Mouse (Mus musculus): ENCODE measurements around the gene Npepl1. TPM values are rescaled to one million over a fixed set of nuclear protein-coding genes. Genes with fewer than 3 reads are reported as not detected.
A peak's percentile ranks its signal among the peaks of the same experiment; 100 is the strongest.

Gene Npepl1
- polyA plus RNA-seq, 1 experiment: 146 TPM

- DNase-seq: peak; percentile 59
- WGBS: under 1% methylated on average over 19 of the region's 19 CpGs
Measured at GRCm38 (mm10) chr2:174077004-174077695, 33.0 kb upstream of the Npepl1 start.

GRCm38 (mm10) chr2:174077776-174078338 is 32.3 kb upstream of the Npepl1 start:
- TF ChIP-seq POLR2A (IDR thresholded peaks at IDR 0.05; ENCODE audit: control insufficient read depth, extremely low read depth, insufficient read depth, low read length, poor library complexity) (no peak), CTCF (IDR thresholded peaks at IDR 0.05; ENCODE audit: borderline replicate concordance, control insufficient read depth, extremely low read depth, insufficient read depth, low read length, poor library complexity) (no peak)
- peak; percentile 9 for DNase-seq
- WGBS: 2% methylated on average over 11 of the region's 11 CpGs
- Histone ChIP-seq H3K4me3 (ENCODE audit: control insufficient read depth, insufficient read depth, low read length) (peak overlapping the region; percentile 73), H3K4me1 (replicated peaks; ENCODE audit: control insufficient read depth, insufficient read depth, low read length) (peaks cover 10% of the 10 kb centered on the region), H3K36me3 (ENCODE audit: control insufficient read depth, insufficient read depth, low read length) (no peaks in the 10 kb centered on the region), H3K27me3 (ENCODE audit: control insufficient read depth, insufficient read depth, low read length) (no peaks in the 10 kb centered on the region), H3K27ac (ENCODE audit: control insufficient read depth, insufficient read depth, low read length) (peak overlapping the region; percentile 76)

More at GRCm38 (mm10) chr2:174077004-174077695, 33.0 kb upstream of the Npepl1 start:
- TF ChIP-seq CTCF (IDR thresholded peaks at IDR 0.05; ENCODE audit: borderline replicate concordance, control insufficient read depth, extremely low read depth, insufficient read depth, low read length, poor library complexity) (no peak), POLR2A (IDR thresholded peaks at IDR 0.05; ENCODE audit: control insufficient read depth, extremely low read depth, insufficient read depth, low read length, poor library complexity) (0 out of 2 replicates have a peak, but pooled peaks have one; percentile 16)
- Histone ChIP-seq H3K27ac (ENCODE audit: control insufficient read depth, insufficient read depth, low read length) (peak overlapping the region; percentile 76), H3K36me3 (ENCODE audit: control insufficient read depth, insufficient read depth, low read length) (no peaks in the 10 kb centered on the region), H3K4me1 (replicated peaks; ENCODE audit: control insufficient read depth, insufficient read depth, low read length) (peaks cover 10% of the 10 kb centered on the region), H3K4me3 (ENCODE audit: control insufficient read depth, insufficient read depth, low read length) (peak overlapping the region; percentile 73), H3K27me3 (ENCODE audit: control insufficient read depth, insufficient read depth, low read length) (no peaks in the 10 kb centered on the region)

- no peak for TF ChIP-seq CTCF (IDR thresholded peaks at IDR 0.05; ENCODE audit: borderline replicate concordance, control insufficient read depth, extremely low read depth, insufficient read depth, low read length, poor library complexity)
- TF ChIP-seq POLR2A (IDR thresholded peaks at IDR 0.05; ENCODE audit: control insufficient read depth, extremely low read depth, insufficient read depth, low read length, poor library complexity): no peak
- DNase-seq: no peak
- Histone ChIP-seq H3K27me3 (ENCODE audit: control insufficient read depth, insufficient read depth, low read length) (no peaks in the 10 kb centered on the region), H3K4me3 (ENCODE audit: control insufficient read depth, insufficient read depth, low read length) (no peak overlapping the region), H3K27ac (ENCODE audit: control insufficient read depth, insufficient read depth, low read length) (no peak overlapping the region), H3K4me1 (replicated peaks; ENCODE audit: control insufficient read depth, insufficient read depth, low read length) (0 out of 2 replicates have a peak, but pooled peaks cover 2% of the 10 kb centered on the region), H3K36me3 (ENCODE audit: control insufficient read depth, insufficient read depth, low read length) (no peaks in the 10 kb centered on the region)
- WGBS: 93% methylated on average over 5 of the region's 5 CpGs
Measured at GRCm38 (mm10) chr2:174081833-174082232, 28.3 kb upstream of the Npepl1 start.

GRCm38 (mm10) chr2:174082380-174082918 is 27.7 kb upstream of the Npepl1 start:
- Histone ChIP-seq H3K4me3 (ENCODE audit: control insufficient read depth, insufficient read depth, low read length) (no peak overlapping the region), H3K4me1 (replicated peaks; ENCODE audit: control insufficient read depth, insufficient read depth, low read length) (0 out of 2 replicates have a peak, but pooled peaks cover 2% of the 10 kb centered on the region), H3K27me3 (ENCODE audit: control insufficient read depth, insufficient read depth, low read length) (no peaks in the 10 kb centered on the region), H3K36me3 (ENCODE audit: control insufficient read depth, insufficient read depth, low read length) (no peaks in the 10 kb centered on the region), H3K27ac (ENCODE audit: control insufficient read depth, insufficient read depth, low read length) (no peak overlapping the region)
- TF ChIP-seq POLR2A (IDR thresholded peaks at IDR 0.05; ENCODE audit: control insufficient read depth, extremely low read depth, insufficient read depth, low read length, poor library complexity): no peak
- no peak for TF ChIP-seq CTCF (IDR thresholded peaks at IDR 0.05; ENCODE audit: borderline replicate concordance, control insufficient read depth, extremely low read depth, insufficient read depth, low read length, poor library complexity)
- DNase-seq: no peak
- 96% methylated on average over 3 of the region's 3 CpGs for WGBS

- H3K4me3 ChIP-seq (ENCODE audit: control insufficient read depth, insufficient read depth, low read length): no peak overlapping the region
- no peak overlapping the region for H3K27ac ChIP-seq (ENCODE audit: control insufficient read depth, insufficient read depth, low read length)
- peaks cover 3% of the 10 kb centered on the region; the same call in 1 of the 2 replicates for H3K36me3 ChIP-seq (ENCODE audit: control insufficient read depth, insufficient read depth, low read length)
- H3K27me3 ChIP-seq (ENCODE audit: control insufficient read depth, insufficient read depth, low read length): no peaks in the 10 kb centered on the region
- TF ChIP-seq CTCF (IDR thresholded peaks at IDR 0.05; ENCODE audit: borderline replicate concordance, control insufficient read depth, extremely low read depth, insufficient read depth, low read length, poor library complexity): no peak
- TF ChIP-seq POLR2A (IDR thresholded peaks at IDR 0.05; ENCODE audit: control insufficient read depth, extremely low read depth, insufficient read depth, low read length, poor library complexity): no peak
- 93% methylated on average over 3 of the region's 3 CpGs for WGBS
- H3K4me1 ChIP-seq (replicated peaks; ENCODE audit: control insufficient read depth, insufficient read depth, low read length): no peaks in the 10 kb centered on the region
- no peak for DNase-seq
Measured at GRCm38 (mm10) chr2:174095086-174095485, 15.1 kb upstream of the Npepl1 start.

GRCm38 (mm10) chr2:174102399-174102798 is 7.8 kb upstream of the Npepl1 start:
- Histone ChIP-seq H3K36me3 (ENCODE audit: control insufficient read depth, insufficient read depth, low read length) (no peaks in the 10 kb centered on the region; the same call in 1 of the 2 replicates), H3K4me3 (ENCODE audit: control insufficient read depth, insufficient read depth, low read length) (no peak overlapping the region), H3K4me1 (replicated peaks; ENCODE audit: control insufficient read depth, insufficient read depth, low read length) (no peaks in the 10 kb centered on the region), H3K27me3 (ENCODE audit: control insufficient read depth, insufficient read depth, low read length) (no peaks in the 10 kb centered on the region), H3K27ac (ENCODE audit: control insufficient read depth, insufficient read depth, low read length) (no peak overlapping the region)
- TF ChIP-seq POLR2A (IDR thresholded peaks at IDR 0.05; ENCODE audit: control insufficient read depth, extremely low read depth, insufficient read depth, low read length, poor library complexity) (no peak), CTCF (IDR thresholded peaks at IDR 0.05; ENCODE audit: borderline replicate concordance, control insufficient read depth, extremely low read depth, insufficient read depth, low read length, poor library complexity) (no peak)
- DNase-seq: no peak
- WGBS: 97% methylated on average over 7 of the region's 7 CpGs
